22 mouse cellular contexts compared by ENCODE assay signal in genomic region chr13:37676912-37677311, GRCm38 (mm10).
DNase-seq lines count a peak whose midpoint lies in the region; ATAC-seq and TF ChIP-seq lines count a peak whose summit lies in the region.
"Had no signal": no experiment of that assay in that cellular context is flagged by ENCODE, and none has a peak within 500 bp of the region (broad histone marks: within the 10 kb centered on the region; RNA-seq: fewer than 3 reads in every experiment).

No protein-coding gene starts in this region.

- H3K36me3 ChIP-seq in heart, embryonic 13.5 days = no peaks in the 10 kb centered on the region
- no peaks in the 10 kb centered on the region for H3K36me3 ChIP-seq in liver, postnatal 0 days (replicated peaks; ENCODE audit: insufficient read depth, low read length)
- H3K36me3 ChIP-seq: embryonic facial prominence, embryonic 12.5 days; midbrain, embryonic 10.5 days; neural tube, embryonic 15.5 days; stomach, embryonic 15.5 days had no signal

- TF ChIP-seq CTCF in liver, postnatal 0 days (IDR thresholded peaks at IDR 0.05; ENCODE audit: low read depth) = no peak

- H3K4me2 ChIP-seq in heart, embryonic 13.5 days = no peak overlapping the region
- no peak overlapping the region for H3K4me2 ChIP-seq in liver, postnatal 0 days (ENCODE audit: low read depth, low read length)
- H3K4me2 ChIP-seq: embryonic facial prominence, embryonic 12.5 days; neural tube, embryonic 15.5 days; stomach, embryonic 15.5 days had no signal

- no peaks in the 10 kb centered on the region for H3K27me3 ChIP-seq in heart, embryonic 13.5 days (replicated peaks)
- no peaks in the 10 kb centered on the region for H3K27me3 ChIP-seq in liver, postnatal 0 days (ENCODE audit: insufficient read depth, low read length)
- H3K27me3 ChIP-seq: embryonic facial prominence, embryonic 12.5 days; neural tube, embryonic 15.5 days; stomach, embryonic 15.5 days had no signal

- H3K27ac ChIP-seq in heart, embryonic 13.5 days (replicated peaks) = peak overlapping the region; percentile 65; the same call in 1 of the 2 replicates
- no peak overlapping the region for H3K27ac ChIP-seq in liver, postnatal 0 days (ENCODE audit: low read depth)
- H3K27ac ChIP-seq: embryonic facial prominence, embryonic 12.5 days; kidney, postnatal 0 days; liver, embryonic 14.5 days; midbrain, embryonic 10.5 days; neural tube, embryonic 15.5 days; stomach, embryonic 15.5 days had no signal

- no peaks in the 10 kb centered on the region for H3K9me3 ChIP-seq in heart, embryonic 13.5 days
- H3K9me3 ChIP-seq in liver, postnatal 0 days (ENCODE audit: low read length) = no peaks in the 10 kb centered on the region
- H3K9me3 ChIP-seq: embryonic facial prominence, embryonic 12.5 days; midbrain, embryonic 10.5 days; neural tube, embryonic 15.5 days; stomach, embryonic 15.5 days had no signal

- H3K4me1 ChIP-seq in heart, embryonic 13.5 days = peaks cover 40% of the 10 kb centered on the region
- H3K4me1 ChIP-seq in liver, postnatal 0 days (ENCODE audit: insufficient read depth) = peaks cover 14% of the 10 kb centered on the region
- H3K4me1 ChIP-seq: embryonic facial prominence, embryonic 12.5 days; stomach, embryonic 15.5 days had no signal

- no peak for ATAC-seq in heart, embryonic 13.5 days (ENCODE audit: extremely low read depth, insufficient number of reproducible peaks, low FRiP score, low TSS enrichment)
- ATAC-seq in liver, postnatal 0 days = peak; percentile 41; the same call in 1 of the 2 replicates
- ATAC-seq: CD4-positive, CD25-positive, alpha-beta regulatory T cell, adult 4 months; midbrain, embryonic 16.5 days had no signal

- no peak overlapping the region for H3K9ac ChIP-seq in heart, embryonic 13.5 days
- no peak overlapping the region for H3K9ac ChIP-seq in liver, postnatal 0 days (replicated peaks)
- H3K9ac ChIP-seq: embryonic facial prominence, embryonic 12.5 days; liver, embryonic 14.5 days; neural tube, embryonic 15.5 days; stomach, embryonic 15.5 days had no signal

- H3K4me3 ChIP-seq in heart, embryonic 13.5 days = no peak overlapping the region
- no peak overlapping the region for H3K4me3 ChIP-seq in liver, postnatal 0 days (ENCODE audit: low read depth, low read length)
- H3K4me3 ChIP-seq: embryonic facial prominence, embryonic 12.5 days; midbrain, embryonic 10.5 days; neural tube, embryonic 15.5 days; stomach, embryonic 15.5 days had no signal

- intact Hi-C loops in heart, postnatal 25 days (cut with DNase I) = no loop called here

- DNase-seq in heart, postnatal 25 days (ENCODE audit: low spot score) = no peak
- DNase-seq in liver, postnatal 0 days = no peak
- DNase-seq in liver (no peak), adipocyte (ENCODE audit: low spot score) (peak; percentile 36)
- DNase-seq in adrenal gland, postnatal 14 days = no peak
- no peak for DNase-seq in cerebellum, postnatal 10 days
- DNase-seq: cerebellum, adult 11 months; cerebellum, adult 9-11 months; kidney, adult 2 months; layer of hippocampus, adult 9-11 months; right cerebral cortex, adult 18-20 months; right cerebral cortex, postnatal 4 days; thymus, postnatal 25 days had no signal

- TF ChIP-seq EP300 in liver, postnatal 0 days (IDR thresholded peaks at IDR 0.05; ENCODE audit: low read depth) = no peak

- 50% methylated on average over 6 of the region's 6 CpGs for WGBS in heart, embryonic 13.5 days
- WGBS in liver, postnatal 0 days (ENCODE audit: insufficient replicate concordance) = 63% methylated on average over 6 of the region's 6 CpGs
